18 mouse cellular contexts compared by ENCODE assay signal in genomic region chr1:137906883-137907282, GRCm38 (mm10).
DNase-seq lines count a peak whose midpoint lies in the region; ATAC-seq and TF ChIP-seq lines count a peak whose summit lies in the region.
"Had no signal": no experiment of that assay in that cellular context is flagged by ENCODE, and none has a peak within 500 bp of the region (broad histone marks: within the 10 kb centered on the region; RNA-seq: fewer than 3 reads in every experiment).

No protein-coding gene starts in this region.

- no peak overlapping the region for H3K4me3 ChIP-seq in hindbrain, embryonic 11.5 days (ENCODE audit: low read depth, low read length)
- no peak overlapping the region for H3K4me3 ChIP-seq in hindbrain, postnatal 0 days (ENCODE audit: low read length)
- no peak overlapping the region for H3K4me3 ChIP-seq in embryonic facial prominence, embryonic 11.5 days (ENCODE audit: low read depth, low read length)
- H3K4me3 ChIP-seq: embryonic facial prominence, embryonic 12.5 days; heart, embryonic 12.5 days; hindbrain, embryonic 15.5 days; layer of hippocampus, adult 2 months had no signal

- 59% methylated on average over 5 of the region's 5 CpGs for WGBS in hindbrain, embryonic 11.5 days
- 39% methylated on average over 5 of the region's 5 CpGs for WGBS in hindbrain, postnatal 0 days
- 36% methylated on average over 5 of the region's 5 CpGs for WGBS in embryonic facial prominence, embryonic 11.5 days

- H3K27ac ChIP-seq in hindbrain, embryonic 11.5 days (ENCODE audit: low read depth, low read length): no peak overlapping the region
- no peak overlapping the region for H3K27ac ChIP-seq in hindbrain, postnatal 0 days
- H3K27ac ChIP-seq in embryonic facial prominence, embryonic 11.5 days (replicated peaks; ENCODE audit: low read depth, low read length): no peak overlapping the region
- H3K27ac ChIP-seq: embryonic facial prominence, embryonic 12.5 days; hindbrain, embryonic 15.5 days; layer of hippocampus, adult 2 months; liver, embryonic 14.5 days had no signal

- no peaks in the 10 kb centered on the region for H3K9me3 ChIP-seq in hindbrain, embryonic 11.5 days (ENCODE audit: control insufficient read depth, low read length)
- no peaks in the 10 kb centered on the region for H3K9me3 ChIP-seq in hindbrain, postnatal 0 days (ENCODE audit: low read length)
- H3K9me3 ChIP-seq in embryonic facial prominence, embryonic 11.5 days (replicated peaks; ENCODE audit: control insufficient read depth, low read length): no peaks in the 10 kb centered on the region
- H3K9me3 ChIP-seq: embryonic facial prominence, embryonic 12.5 days; heart, embryonic 12.5 days; hindbrain, embryonic 15.5 days had no signal

- no peak for TF ChIP-seq CTCF in hindbrain, postnatal 0 days (IDR thresholded peaks at IDR 0.05; ENCODE audit: low read depth)

- H3K27me3 ChIP-seq in hindbrain, embryonic 11.5 days (ENCODE audit: control insufficient read depth, insufficient read depth, low read length): no peaks in the 10 kb centered on the region
- no peaks in the 10 kb centered on the region for H3K27me3 ChIP-seq in hindbrain, postnatal 0 days (ENCODE audit: insufficient read depth, low read length)
- no peaks in the 10 kb centered on the region for H3K27me3 ChIP-seq in embryonic facial prominence, embryonic 11.5 days (ENCODE audit: control insufficient read depth, insufficient read depth, low read length)
- H3K27me3 ChIP-seq: embryonic facial prominence, embryonic 12.5 days; heart, embryonic 12.5 days; hindbrain, embryonic 15.5 days had no signal

- no peaks in the 10 kb centered on the region for H3K4me1 ChIP-seq in hindbrain, embryonic 11.5 days (replicated peaks; ENCODE audit: control insufficient read depth, insufficient read depth, low read length)
- H3K4me1 ChIP-seq in hindbrain, postnatal 0 days (ENCODE audit: insufficient read depth, low read length): peaks cover 15% of the 10 kb centered on the region
- no peaks in the 10 kb centered on the region for H3K4me1 ChIP-seq in embryonic facial prominence, embryonic 11.5 days (ENCODE audit: control insufficient read depth, insufficient read depth, low read length)

- no peak overlapping the region for H3K4me2 ChIP-seq in hindbrain, embryonic 11.5 days (replicated peaks; ENCODE audit: low read depth, low read length)
- H3K4me2 ChIP-seq in hindbrain, postnatal 0 days (ENCODE audit: low read depth, low read length): no peak overlapping the region
- no peak overlapping the region for H3K4me2 ChIP-seq in embryonic facial prominence, embryonic 11.5 days (ENCODE audit: low read depth, low read length)
- H3K4me2 ChIP-seq: embryonic facial prominence, embryonic 12.5 days; heart, embryonic 12.5 days; hindbrain, embryonic 15.5 days had no signal

- H3K36me3 ChIP-seq in hindbrain, embryonic 11.5 days (ENCODE audit: control insufficient read depth, insufficient read depth, low read length): no peaks in the 10 kb centered on the region
- H3K36me3 ChIP-seq in hindbrain, postnatal 0 days (ENCODE audit: insufficient read depth, low read length): no peaks in the 10 kb centered on the region
- no peaks in the 10 kb centered on the region for H3K36me3 ChIP-seq in embryonic facial prominence, embryonic 11.5 days (replicated peaks; ENCODE audit: control insufficient read depth, insufficient read depth, low read depth, low read length)
- H3K36me3 ChIP-seq: embryonic facial prominence, embryonic 12.5 days had no signal

- DNase-seq in hindbrain, embryonic 11.5 days (ENCODE audit: low spot score): peak; percentile 35
- DNase-seq in hindbrain, postnatal 0 days (ENCODE audit: low spot score): no peak
- peak; percentile 47 for DNase-seq in embryo, embryonic 10.5 days (ENCODE audit: low spot score)
- DNase-seq in embryonic facial prominence, embryonic 11.5 days (ENCODE audit: low spot score): peak; percentile 26
- DNase-seq in kidney, postnatal 14 days: peak; percentile 43
- DNase-seq in ovary, postnatal 36 days (ENCODE audit: low spot score): no peak
- DNase-seq in cerebellum, adult 9-11 months: no peak
- DNase-seq in gastrocnemius, postnatal 10 days: no peak
- DNase-seq: adrenal gland, postnatal 25 days; cerebellum, adult 2 months; left cerebral cortex, postnatal 4 days; right cerebral cortex, postnatal 14 days had no signal

- no peak overlapping the region for H3K9ac ChIP-seq in hindbrain, embryonic 11.5 days (ENCODE audit: low read depth, low read length)
- H3K9ac ChIP-seq in hindbrain, postnatal 0 days (replicated peaks; ENCODE audit: low read length): no peak overlapping the region
- H3K9ac ChIP-seq in embryonic facial prominence, embryonic 11.5 days (replicated peaks; ENCODE audit: low read length): no peak overlapping the region
- H3K9ac ChIP-seq: embryonic facial prominence, embryonic 12.5 days; heart, embryonic 12.5 days; hindbrain, embryonic 15.5 days; liver, embryonic 14.5 days had no signal

- no peak for ATAC-seq in hindbrain, embryonic 11.5 days (ENCODE audit: low FRiP score)
- ATAC-seq in hindbrain, postnatal 0 days: no peak
- ATAC-seq in embryonic facial prominence, embryonic 11.5 days (replicated peaks; ENCODE audit: insufficient number of reproducible peaks, low FRiP score, low TSS enrichment, low read depth): no peak
- ATAC-seq: midbrain, embryonic 16.5 days had no signal

Comparison
In these comparisons a context has a peak if more than half of its experiments do, and no peak if none do; other contexts are left out.
1. DNase-seq: peak in hindbrain, embryonic 11.5 days (single experiment), embryo, embryonic 10.5 days (single experiment), embryonic facial prominence, embryonic 11.5 days (single experiment) and kidney, postnatal 14 days (single experiment); none in hindbrain, postnatal 0 days (single experiment), ovary, postnatal 36 days (single experiment), cerebellum, adult 9-11 months (single experiment) and gastrocnemius, postnatal 10 days (single experiment).